Mouse (Mus musculus): ENCODE results near the gene Tmem239.

DNA sequence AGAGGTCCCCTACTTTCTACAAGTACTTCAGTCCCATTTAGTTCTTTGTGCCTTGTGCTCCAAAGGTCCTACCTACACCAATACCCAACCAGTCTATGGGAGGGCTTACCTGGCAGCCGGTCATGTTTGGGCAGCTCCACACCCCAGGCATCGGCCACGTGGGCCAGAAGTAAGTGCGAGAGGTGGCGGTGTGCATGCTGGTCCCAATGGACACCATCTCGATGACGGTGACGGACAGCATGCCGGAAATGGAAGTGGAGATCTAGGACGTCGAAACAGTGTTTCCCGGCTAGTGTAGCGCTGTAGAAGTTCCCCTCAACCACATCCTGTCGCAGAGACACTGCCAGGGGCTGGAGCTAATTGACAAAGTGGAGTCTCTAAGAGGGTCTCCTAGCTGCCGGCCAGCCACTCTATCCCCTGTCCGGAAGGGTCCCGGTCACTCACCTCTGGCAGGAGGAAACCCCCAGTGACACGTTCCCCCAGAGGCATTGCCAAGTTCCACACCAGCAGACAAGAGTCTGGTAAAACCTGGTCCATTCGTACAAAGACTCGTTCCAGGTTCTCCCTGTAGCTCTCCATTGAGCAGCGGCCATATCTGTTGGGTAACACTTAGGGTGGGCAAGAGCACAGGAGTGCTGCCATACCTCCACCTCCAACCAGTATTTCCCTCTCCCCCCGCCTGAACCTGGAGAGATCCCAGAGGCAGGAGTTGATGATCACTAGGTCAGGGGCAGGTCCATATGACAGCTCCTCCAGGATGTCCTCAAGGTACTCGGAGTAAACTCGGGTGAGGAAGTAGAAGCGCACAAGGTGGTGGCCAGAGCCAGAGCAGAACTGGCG lies 15.7 kb downstream of the Tmem239 start:
- no peak for TF ChIP-seq CTCF (conservative IDR thresholded peaks at IDR 0.05; ENCODE audit: low read length)
- TF ChIP-seq POU5F1 (IDR thresholded peaks at IDR 0.05; ENCODE audit: borderline replicate concordance, low read length) = no peak
